In the genomic region with DNA sequence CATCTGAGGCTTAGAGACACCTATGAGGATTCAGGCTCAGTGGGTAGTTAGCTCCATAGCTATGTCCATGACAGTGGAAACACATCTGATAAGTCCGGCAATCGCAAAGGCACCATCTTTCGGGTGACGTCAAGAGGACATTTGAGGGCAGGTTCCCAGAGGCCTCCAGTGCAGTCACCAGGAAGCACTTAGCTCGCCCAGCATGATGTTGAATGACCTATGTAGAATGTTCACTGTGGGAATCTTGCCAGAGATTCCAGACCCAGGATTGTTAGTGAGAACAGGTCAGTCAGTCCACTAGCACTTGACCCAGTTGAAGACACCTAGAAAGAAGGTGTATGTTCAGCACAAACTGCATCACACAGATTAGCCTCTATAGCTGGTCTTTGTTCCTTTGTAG, we compare ENCODE assay signal across 19 mouse cellular contexts. TPM values are rescaled to one million over a fixed set of nuclear protein-coding genes. Genes with fewer than 3 reads are reported as not detected.
DNase-seq lines count a peak whose midpoint lies in the region; ATAC-seq and TF ChIP-seq lines count a peak whose summit lies in the region.
"Had no signal": no experiment of that assay in that cellular context is flagged by ENCODE, and none has a peak within 500 bp of the region (broad histone marks: within the 10 kb centered on the region; RNA-seq: fewer than 3 reads in every experiment).

No protein-coding gene starts in this region.

- TF ChIP-seq CTCF in gastrocnemius, adult 2 months (IDR thresholded peaks at IDR 0.05) = no peak

- peak; percentile 10 for DNase-seq in cerebellum, adult 8-10 months
- no peak for DNase-seq in cerebellum, postnatal 14 days
- DNase-seq in gastrocnemius, adult 2 months = no peak
- no peak for DNase-seq in gastrocnemius, postnatal 4 days (ENCODE audit: low spot score in 2 of 2)
- DNase-seq in kidney, adult 11 months = peak; percentile 49
- DNase-seq in kidney, postnatal 10 days = no peak
- peak; percentile 2 for DNase-seq in midbrain, embryonic 10.5 days (ENCODE audit: low spot score)
- DNase-seq: adrenal gland, adult 2 months; adrenal gland, postnatal 36 days; gastrocnemius, postnatal 10 days; heart, postnatal 36 days had no signal

- 94% methylated on average over 5 of the region's 5 CpGs for WGBS in midbrain, embryonic 10.5 days
- 95% methylated on average over 5 of the region's 5 CpGs for WGBS in midbrain, embryonic 13.5 days

- no peaks in the 10 kb centered on the region for H3K27me3 ChIP-seq in midbrain, embryonic 10.5 days (ENCODE audit: low read depth, poor library complexity, severe bottlenecking)
- no peaks in the 10 kb centered on the region for H3K27me3 ChIP-seq in midbrain, embryonic 13.5 days
- H3K27me3 ChIP-seq: CH12.LX; embryonic facial prominence, embryonic 12.5 days; forebrain, embryonic 15.5 days; hindbrain, embryonic 15.5 days; Patski had no signal

- H3K4me1 ChIP-seq in midbrain, embryonic 10.5 days = peaks cover 24% of the 10 kb centered on the region
- peaks cover 37% of the 10 kb centered on the region for H3K4me1 ChIP-seq in midbrain, embryonic 13.5 days (replicated peaks)

- no peak overlapping the region for H3K9ac ChIP-seq in midbrain, embryonic 13.5 days (replicated peaks)
- H3K9ac ChIP-seq: embryonic facial prominence, embryonic 12.5 days; forebrain, embryonic 15.5 days; hindbrain, embryonic 15.5 days had no signal

- peaks cover 23% of the 10 kb centered on the region for H3K36me3 ChIP-seq in midbrain, embryonic 10.5 days
- H3K36me3 ChIP-seq in midbrain, embryonic 13.5 days = peaks cover 19% of the 10 kb centered on the region

- H3K9me3 ChIP-seq in midbrain, embryonic 10.5 days (replicated peaks) = no peaks in the 10 kb centered on the region
- no peaks in the 10 kb centered on the region for H3K9me3 ChIP-seq in midbrain, embryonic 13.5 days
- H3K9me3 ChIP-seq: embryonic facial prominence, embryonic 12.5 days; forebrain, embryonic 15.5 days; hindbrain, embryonic 15.5 days had no signal

- no peak overlapping the region for H3K4me3 ChIP-seq in gastrocnemius, adult 2 months
- H3K4me3 ChIP-seq in midbrain, embryonic 10.5 days = no peak overlapping the region
- H3K4me3 ChIP-seq in midbrain, embryonic 13.5 days (replicated peaks) = no peak overlapping the region
- H3K4me3 ChIP-seq: embryonic facial prominence, embryonic 12.5 days; forebrain, embryonic 15.5 days; hindbrain, embryonic 15.5 days had no signal

- no peak overlapping the region for H3K4me2 ChIP-seq in midbrain, embryonic 13.5 days (replicated peaks)
- H3K4me2 ChIP-seq: embryonic facial prominence, embryonic 12.5 days; forebrain, embryonic 15.5 days; hindbrain, embryonic 15.5 days had no signal

- ATAC-seq in midbrain, embryonic 13.5 days = no peak
- ATAC-seq: activated CD4-positive, CD25-positive, alpha-beta regulatory T cell, adult 4 months; forebrain, embryonic 15.5 days; intestine, embryonic 16.5 days; Patski had no signal

- peak overlapping the region; percentile 97 for H3K27ac ChIP-seq in gastrocnemius, adult 2 months
- no peak overlapping the region for H3K27ac ChIP-seq in midbrain, embryonic 10.5 days (replicated peaks)
- H3K27ac ChIP-seq in midbrain, embryonic 13.5 days = no peak overlapping the region
- H3K27ac ChIP-seq: embryonic facial prominence, embryonic 12.5 days; forebrain, embryonic 15.5 days; hindbrain, embryonic 15.5 days had no signal

- intact Hi-C loops in gastrocnemius, adult 2 months (cut with DNase I) = loop anchor here (5.0 to 10.0 kb wide), 5 partner anchors 42 to 315 kb away; a partner anchor contains a TSS

RNA-seq across cellular contexts. Expression of a gene that starts 4.5 kb away (rescaled TPM):
- total RNA-seq in gastrocnemius, adult 2 months (2021) = 10 to 100 TPM; 18.7 to 21.0 TPM
- 10 to 100 TPM; 16.6 to 19.7 TPM for total RNA-seq in gastrocnemius, postnatal 4 days (2021)
- polyA plus RNA-seq in midbrain, embryonic 10.5 days (2016; fragmentation: Nextera tagmentation; extraction: Ambion mirVana) = 20.4 and 24.4 TPM in 2 replicates
- polyA plus RNA-seq in midbrain, embryonic 13.5 days (2015; fragmentation: Nextera tagmentation; extraction: Ambion mirVana) = 28.7 and 29.0 TPM in 2 replicates

RNA-seq across cellular contexts. Expression of a gene that starts 45.7 kb away (rescaled TPM):
- 10 to 100 TPM; 45.4 to 52.3 TPM for total RNA-seq in gastrocnemius, adult 2 months (2021)
- total RNA-seq in gastrocnemius, postnatal 4 days (2021) = 10 to 100 TPM; 14.3 to 19.7 TPM
- polyA plus RNA-seq in midbrain, embryonic 10.5 days (2016; fragmentation: Nextera tagmentation; extraction: Ambion mirVana) = 10.1 and 13.6 TPM in 2 replicates
- 23.6 and 24.3 TPM in 2 replicates for polyA plus RNA-seq in midbrain, embryonic 13.5 days (2015; fragmentation: Nextera tagmentation; extraction: Ambion mirVana)

RNA-seq across cellular contexts. Expression of a gene that starts 48.1 kb away (rescaled TPM):
- under 1 TPM; 0.50 to 0.69 TPM for total RNA-seq in gastrocnemius, adult 2 months (2021)
- under 1 TPM; 0.34 to 0.44 TPM for total RNA-seq in gastrocnemius, postnatal 4 days (2021)
- 0.07 and 0.21 TPM in 2 replicates for polyA plus RNA-seq in midbrain, embryonic 10.5 days (2016; fragmentation: Nextera tagmentation; extraction: Ambion mirVana)
- polyA plus RNA-seq in midbrain, embryonic 13.5 days (2015; fragmentation: Nextera tagmentation; extraction: Ambion mirVana) = 0.18 and 0.22 TPM in 2 replicates

Comparison
In these comparisons a context has a peak if more than half of its experiments do, and no peak if none do; other contexts are left out.
1. DNase-seq: peak in cerebellum, adult 8-10 months (single experiment), kidney, adult 11 months (single experiment) and midbrain, embryonic 10.5 days (single experiment); none in cerebellum, postnatal 14 days (0 of 2), gastrocnemius, adult 2 months (single experiment), gastrocnemius, postnatal 4 days (0 of 2) and kidney, postnatal 10 days (single experiment).